10 mouse cellular contexts compared by ENCODE assay signal in genomic region chr9:78395244-78395629, GRCm38 (mm10). TPM values are rescaled to one million over a fixed set of nuclear protein-coding genes. Genes with fewer than 3 reads are reported as not detected.
DNase-seq lines count a peak whose midpoint lies in the region; ATAC-seq and TF ChIP-seq lines count a peak whose summit lies in the region.
"Had no signal": no experiment of that assay in that cellular context is flagged by ENCODE, and none has a peak within 500 bp of the region (broad histone marks: within the 10 kb centered on the region; RNA-seq: fewer than 3 reads in every experiment).

No protein-coding gene starts in this region.

- intact Hi-C loops in gastrocnemius, adult 2 months (cut with DNase I): no loop called here

- TF ChIP-seq CTCF in intestine, postnatal 0 days (IDR thresholded peaks at IDR 0.05; ENCODE audit: low read depth): no peak
- no peak for TF ChIP-seq CTCF in gastrocnemius, adult 2 months (IDR thresholded peaks at IDR 0.05)

- no peak overlapping the region for H3K27ac ChIP-seq in liver, embryonic 11.5 days (ENCODE audit: low read depth, low read length)
- H3K27ac ChIP-seq in forebrain, embryonic 10.5 days: no peak overlapping the region
- no peak overlapping the region for H3K27ac ChIP-seq in intestine, postnatal 0 days (ENCODE audit: low read depth, low read length)
- H3K27ac ChIP-seq in neural tube, embryonic 13.5 days (replicated peaks): no peak overlapping the region
- no peak overlapping the region for H3K27ac ChIP-seq in gastrocnemius, adult 2 months

- peaks cover 67% of the 10 kb centered on the region for H3K27me3 ChIP-seq in liver, embryonic 11.5 days (replicated peaks; ENCODE audit: control insufficient read depth, insufficient read depth, low read length)
- peaks cover 74% of the 10 kb centered on the region for H3K27me3 ChIP-seq in forebrain, embryonic 10.5 days (ENCODE audit: poor library complexity, severe bottlenecking)
- peaks cover 40% of the 10 kb centered on the region for H3K27me3 ChIP-seq in intestine, postnatal 0 days (replicated peaks; ENCODE audit: control insufficient read depth, insufficient read depth, low read length)
- H3K27me3 ChIP-seq in neural tube, embryonic 13.5 days: peaks cover 72% of the 10 kb centered on the region

- H3K9me3 ChIP-seq in liver, embryonic 11.5 days (ENCODE audit: control insufficient read depth, low read length): no peaks in the 10 kb centered on the region
- no peaks in the 10 kb centered on the region for H3K9me3 ChIP-seq in forebrain, embryonic 10.5 days
- no peaks in the 10 kb centered on the region for H3K9me3 ChIP-seq in intestine, postnatal 0 days (ENCODE audit: control insufficient read depth)
- H3K9me3 ChIP-seq in neural tube, embryonic 13.5 days: no peaks in the 10 kb centered on the region

- H3K4me2 ChIP-seq in liver, embryonic 11.5 days: peak overlapping the region; percentile 66
- H3K4me2 ChIP-seq in intestine, postnatal 0 days (replicated peaks; ENCODE audit: low read depth): peak overlapping the region; percentile 66
- peak overlapping the region; percentile 60 for H3K4me2 ChIP-seq in neural tube, embryonic 13.5 days

- peaks cover 7% of the 10 kb centered on the region; the same call in 1 of the 2 replicates for H3K4me1 ChIP-seq in liver, embryonic 11.5 days (replicated peaks; ENCODE audit: control insufficient read depth, insufficient read depth, low read length)
- peaks cover 10% of the 10 kb centered on the region for H3K4me1 ChIP-seq in forebrain, embryonic 10.5 days
- no peaks in the 10 kb centered on the region; the same call in 1 of the 2 replicates for H3K4me1 ChIP-seq in intestine, postnatal 0 days (replicated peaks; ENCODE audit: control insufficient read depth, insufficient read depth, low read length)
- peaks cover 8% of the 10 kb centered on the region for H3K4me1 ChIP-seq in neural tube, embryonic 13.5 days (replicated peaks)

- no peaks in the 10 kb centered on the region for H3K36me3 ChIP-seq in liver, embryonic 11.5 days (ENCODE audit: control insufficient read depth, insufficient read depth, low read length)
- H3K36me3 ChIP-seq in forebrain, embryonic 10.5 days (replicated peaks): no peaks in the 10 kb centered on the region
- H3K36me3 ChIP-seq in intestine, postnatal 0 days (ENCODE audit: control insufficient read depth, insufficient read depth): no peaks in the 10 kb centered on the region
- no peaks in the 10 kb centered on the region for H3K36me3 ChIP-seq in neural tube, embryonic 13.5 days
- H3K36me3 ChIP-seq: G1E had no signal

- no peak for ATAC-seq in liver, embryonic 11.5 days (replicated peaks; ENCODE audit: low FRiP score)
- no peak for ATAC-seq in intestine, postnatal 0 days
- no peak; the same call in 1 of the 2 replicates for ATAC-seq in neural tube, embryonic 13.5 days (ENCODE audit: low read depth)

- H3K4me3 ChIP-seq in liver, embryonic 11.5 days (ENCODE audit: low read depth, low read length): peak overlapping the region; percentile 46; the same call in 1 of the 2 replicates
- H3K4me3 ChIP-seq in forebrain, embryonic 10.5 days: peak overlapping the region; percentile 49
- peak overlapping the region; percentile 41 for H3K4me3 ChIP-seq in intestine, postnatal 0 days (ENCODE audit: low read depth, low read length)
- H3K4me3 ChIP-seq in neural tube, embryonic 13.5 days: peak overlapping the region; percentile 49
- H3K4me3 ChIP-seq in gastrocnemius, adult 2 months: no peak overlapping the region

- 33% methylated on average over 11 of the region's 11 CpGs for WGBS in liver, embryonic 11.5 days
- WGBS in forebrain, embryonic 10.5 days: 36% methylated on average over 11 of the region's 11 CpGs
- WGBS in intestine, postnatal 0 days: 28% methylated on average over 11 of the region's 11 CpGs
- WGBS in neural tube, embryonic 13.5 days: 34% methylated on average over 11 of the region's 11 CpGs

- H3K9ac ChIP-seq in liver, embryonic 11.5 days (ENCODE audit: low read depth, low read length): no peak overlapping the region
- no peak overlapping the region for H3K9ac ChIP-seq in intestine, postnatal 0 days (ENCODE audit: low read depth, low read length)
- no peak overlapping the region for H3K9ac ChIP-seq in neural tube, embryonic 13.5 days

- no peak for DNase-seq in liver, embryonic 11.5 days (ENCODE audit: low spot score)
- DNase-seq in liver: no peak
- no peak for DNase-seq in forebrain, embryonic 10.5 days (ENCODE audit: extremely low spot score, low spot score)
- DNase-seq in gastrocnemius, adult 2 months: no peak
- no peak for DNase-seq in Muller cell, postnatal 12 days (ENCODE audit: inconsistent ontology term)
- no peak for DNase-seq in thymus, postnatal 4 days

RNA-seq across cellular contexts. Expression of gene Ddx43, which starts 0.3 kb away (rescaled TPM):
- 0.19 and 0.21 TPM in 2 replicates for polyA plus RNA-seq in liver, embryonic 11.5 days (2014; fragmentation: Nextera tagmentation; extraction: Ambion mirVana)
- 0.17 and 0.24 TPM in 2 replicates for polyA plus RNA-seq in forebrain, embryonic 10.5 days (2016; fragmentation: Nextera tagmentation; extraction: Ambion mirVana)
- polyA plus RNA-seq in intestine, postnatal 0 days (2015; fragmentation: Nextera tagmentation; extraction: Ambion mirVana): 0.05 and 0.10 TPM in 2 replicates
- 0.18 and 0.25 TPM in 2 replicates for polyA plus RNA-seq in neural tube, embryonic 13.5 days (2015; fragmentation: Nextera tagmentation; extraction: Ambion mirVana)
- not detected for total RNA-seq in gastrocnemius, adult 2 months (2021)
- total RNA-seq: left cerebral cortex, adult 18-20 months had no signal
- polyA plus RNA-seq: G1E had no signal

RNA-seq across cellular contexts. Expression of gene Ooep, which starts 16.7 kb away (rescaled TPM):
- 0.12 and 0.16 TPM in 2 replicates for polyA plus RNA-seq in liver, embryonic 11.5 days (2014; fragmentation: Nextera tagmentation; extraction: Ambion mirVana)
- polyA plus RNA-seq in forebrain, embryonic 10.5 days (2016; fragmentation: Nextera tagmentation; extraction: Ambion mirVana): 2.3 and 3.2 TPM in 2 replicates
- 0.47 and 0.51 TPM in 2 replicates for polyA plus RNA-seq in intestine, postnatal 0 days (2015; fragmentation: Nextera tagmentation; extraction: Ambion mirVana)
- polyA plus RNA-seq in neural tube, embryonic 13.5 days (2015; fragmentation: Nextera tagmentation; extraction: Ambion mirVana): 2.6 and 4.6 TPM in 2 replicates
- not detected for total RNA-seq in gastrocnemius, adult 2 months (2021)
- total RNA-seq: G1E; left cerebral cortex, adult 18-20 months had no signal
- polyA plus RNA-seq: G1E had no signal

RNA-seq across cellular contexts. Expression of gene Dppa5a, which starts 27.3 kb away (rescaled TPM):
- 0.64 TPM in 1 of 2 replicates, not detected in the other for polyA plus RNA-seq in liver, embryonic 11.5 days (2014; fragmentation: Nextera tagmentation; extraction: Ambion mirVana)
- polyA plus RNA-seq in forebrain, embryonic 10.5 days (2016; fragmentation: Nextera tagmentation; extraction: Ambion mirVana): 0.36 TPM in 1 of 2 replicates, not detected in the other
- polyA plus RNA-seq in intestine, postnatal 0 days (2015; fragmentation: Nextera tagmentation; extraction: Ambion mirVana): not detected in 2 replicates
- 1.9 TPM in 2 replicates for polyA plus RNA-seq in neural tube, embryonic 13.5 days (2015; fragmentation: Nextera tagmentation; extraction: Ambion mirVana)
- total RNA-seq in gastrocnemius, adult 2 months (2021): not detected
- total RNA-seq: G1E; left cerebral cortex, adult 18-20 months had no signal
- polyA plus RNA-seq: G1E had no signal

RNA-seq across cellular contexts. Expression of gene Gsta2, which starts 39.6 kb away (rescaled TPM):
- polyA plus RNA-seq in liver, embryonic 11.5 days (2014; fragmentation: Nextera tagmentation; extraction: Ambion mirVana): not detected in 2 replicates
- polyA plus RNA-seq in forebrain, embryonic 10.5 days (2016; fragmentation: Nextera tagmentation; extraction: Ambion mirVana): not detected in 2 replicates
- 94.5 and 130 TPM in 2 replicates for polyA plus RNA-seq in intestine, postnatal 0 days (2015; fragmentation: Nextera tagmentation; extraction: Ambion mirVana)
- polyA plus RNA-seq in neural tube, embryonic 13.5 days (2015; fragmentation: Nextera tagmentation; extraction: Ambion mirVana): not detected in 2 replicates
- not detected for total RNA-seq in gastrocnemius, adult 2 months (2021)
- total RNA-seq: G1E had no signal
- polyA plus RNA-seq: G1E had no signal

RNA-seq across cellular contexts. Expression of gene Cgas, which starts 47.8 kb away (rescaled TPM):
- polyA plus RNA-seq in liver, embryonic 11.5 days (2014; fragmentation: Nextera tagmentation; extraction: Ambion mirVana): 0.85 and 1.3 TPM in 2 replicates
- polyA plus RNA-seq in forebrain, embryonic 10.5 days (2016; fragmentation: Nextera tagmentation; extraction: Ambion mirVana): 0.27 and 0.32 TPM in 2 replicates
- 0.96 and 1.1 TPM in 2 replicates for polyA plus RNA-seq in intestine, postnatal 0 days (2015; fragmentation: Nextera tagmentation; extraction: Ambion mirVana)
- 0.64 and 0.85 TPM in 2 replicates for polyA plus RNA-seq in neural tube, embryonic 13.5 days (2015; fragmentation: Nextera tagmentation; extraction: Ambion mirVana)
- under 1 TPM; 0.08 to 0.11 TPM for total RNA-seq in gastrocnemius, adult 2 months (2021)
